Mouse (Mus musculus) testis, postnatal 10 days (tissue): ENCODE data around the gene Nme6.
"Not testable (repeated sequence)": the region's sequence is repeated elsewhere in the genome, so short reads cannot be mapped to it uniquely, and the experiment has no call there.

Experiments
- DNase-seq: peaks from one replicate; pipeline ENCODE4 v3.0.0; 2021; ENCODE audit warnings: low spot score

Nme6 gene

DNA sequence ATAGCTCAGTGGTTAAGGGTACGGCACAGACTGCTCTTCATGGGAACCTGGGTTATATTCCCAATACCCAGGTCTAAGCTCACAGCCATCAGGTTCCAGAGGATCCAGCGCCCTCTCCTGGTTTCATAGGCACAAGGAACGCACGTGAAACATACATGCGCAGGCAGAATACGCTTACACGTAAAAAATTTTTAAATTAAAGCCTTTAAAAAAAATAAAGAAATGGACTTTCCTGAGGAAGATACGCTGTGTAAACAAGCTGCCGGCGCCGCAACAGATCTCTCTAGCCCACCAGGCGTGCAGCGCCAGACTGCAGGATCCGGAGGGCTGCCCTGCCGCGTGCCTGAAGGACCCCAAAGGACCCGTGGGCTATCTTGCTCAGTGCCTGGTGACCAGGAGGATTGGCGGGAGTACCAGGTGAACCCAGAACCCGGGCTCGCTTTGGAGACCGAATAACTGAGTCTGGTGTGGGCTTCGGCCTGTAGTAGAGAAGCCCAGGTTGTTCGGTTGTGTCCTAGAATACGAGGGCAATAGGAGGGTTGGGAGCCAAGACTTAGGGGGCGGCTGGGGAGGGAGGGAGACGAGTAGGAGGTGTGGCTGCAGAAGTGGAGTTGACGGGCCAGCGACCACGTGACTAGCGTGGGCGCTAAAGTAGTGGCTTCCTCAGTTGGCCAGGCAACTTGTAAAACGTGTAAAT, at the start of gene Nme6:
Gene Nme6, plus strand, starts transcription at position 359 of the 697 bp plus-strand sequence.
- DNase-seq: peak; percentile 90

DNA sequence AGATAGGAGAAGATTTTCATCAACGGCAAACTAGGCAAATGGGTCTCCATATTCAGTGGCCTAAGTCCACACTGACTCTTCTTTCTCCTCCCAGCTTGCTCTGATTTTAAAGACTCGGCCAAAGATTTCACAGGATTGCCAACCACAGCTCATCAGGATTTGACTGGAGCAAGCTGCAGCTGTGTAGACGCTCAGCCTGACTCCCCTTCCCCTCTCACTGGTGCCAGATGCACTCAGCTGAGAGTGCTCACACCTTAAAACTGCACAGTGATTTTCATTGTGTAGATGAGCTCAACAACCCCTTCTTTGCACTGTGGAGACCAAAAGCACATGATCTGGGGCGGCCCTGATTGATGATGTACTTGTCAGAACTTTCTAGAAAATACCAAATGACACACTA, 42.0 kb upstream of the Nme6 start, which contains the start of gene Fbxw27:
Gene Fbxw27, minus strand, starts transcription at position 101 of the 400 bp plus-strand sequence.
- not testable (repeated sequence) for DNase-seq

DNA sequence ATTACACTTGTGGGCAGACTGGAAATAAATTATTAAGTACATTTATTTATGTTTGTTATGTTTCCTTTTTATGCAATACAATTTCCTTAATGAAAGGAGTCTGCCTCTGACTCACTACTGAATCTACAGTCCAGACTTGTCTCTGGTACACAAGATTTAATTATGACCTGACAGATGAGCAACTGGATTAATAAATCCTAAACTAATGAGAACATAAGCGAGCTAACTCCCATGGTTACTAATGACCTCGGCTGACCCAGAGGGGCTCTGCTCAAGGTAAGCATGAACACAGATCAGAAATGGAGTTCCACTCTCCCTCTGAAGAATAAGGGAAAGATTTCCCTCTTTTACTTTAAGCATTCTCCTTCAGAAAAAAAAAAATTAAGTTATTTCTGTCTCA, 37.3 kb upstream of the Nme6 start:
- no peak for DNase-seq

DNA sequence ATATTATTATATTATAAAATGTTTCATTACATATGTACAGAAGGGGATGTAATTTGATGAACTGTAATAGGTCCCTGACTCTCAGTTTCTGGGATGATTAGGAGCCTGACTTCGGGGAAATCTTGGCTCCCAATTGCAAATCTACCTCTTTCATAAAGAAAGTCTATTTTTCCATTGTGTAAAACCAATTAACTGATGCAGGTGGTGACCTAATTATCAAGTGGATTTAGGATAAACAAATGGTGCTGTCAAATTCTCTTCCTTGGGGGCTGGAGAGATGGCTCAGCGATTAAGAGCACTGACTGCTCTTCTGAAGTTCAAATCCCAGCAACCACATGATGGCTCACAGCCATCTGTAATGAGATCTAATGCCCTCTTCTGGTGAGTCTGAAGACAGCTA, 36.7 kb upstream of the Nme6 start:
- DNase-seq: no peak

DNA sequence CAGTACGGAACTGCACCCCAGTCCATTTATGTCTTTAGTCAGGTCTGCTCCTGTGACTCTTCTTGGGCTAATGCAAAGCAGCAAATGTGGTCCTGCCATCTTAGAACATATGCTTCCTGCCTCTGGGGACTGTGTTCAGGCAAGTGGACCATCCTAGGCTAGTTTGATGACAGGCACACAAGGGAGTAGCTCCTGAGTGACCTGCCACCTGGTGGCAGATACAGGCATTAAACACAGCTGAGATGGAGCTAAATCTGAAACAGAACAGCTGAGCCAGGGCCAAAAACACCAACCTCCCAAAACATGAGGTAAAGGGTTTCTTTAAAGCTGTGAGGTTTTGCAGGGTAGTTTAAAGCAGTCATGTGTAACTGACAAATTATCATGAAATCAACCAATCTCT, 34.5 kb upstream of the Nme6 start:
- DNase-seq: peak; percentile 42

DNA sequence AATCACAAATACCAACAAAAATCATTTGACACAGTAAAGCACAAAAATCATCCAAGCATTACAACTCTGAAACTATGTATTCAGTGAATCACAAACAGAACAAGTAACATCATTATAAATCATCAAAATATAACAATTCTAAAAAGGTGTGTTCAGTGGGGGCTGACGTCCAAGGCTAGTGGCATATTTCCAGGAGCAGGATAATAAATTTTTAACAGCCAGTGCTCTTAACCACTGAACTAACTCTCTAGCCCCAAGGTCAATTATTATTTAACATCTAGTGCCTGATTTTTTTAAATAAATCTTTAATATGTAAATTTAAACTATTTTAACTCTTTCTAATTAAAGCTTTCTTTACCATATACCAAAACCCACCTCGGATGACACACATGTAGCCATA, 27.0 kb upstream of the Nme6 start:
- not testable (repeated sequence) for DNase-seq

DNA sequence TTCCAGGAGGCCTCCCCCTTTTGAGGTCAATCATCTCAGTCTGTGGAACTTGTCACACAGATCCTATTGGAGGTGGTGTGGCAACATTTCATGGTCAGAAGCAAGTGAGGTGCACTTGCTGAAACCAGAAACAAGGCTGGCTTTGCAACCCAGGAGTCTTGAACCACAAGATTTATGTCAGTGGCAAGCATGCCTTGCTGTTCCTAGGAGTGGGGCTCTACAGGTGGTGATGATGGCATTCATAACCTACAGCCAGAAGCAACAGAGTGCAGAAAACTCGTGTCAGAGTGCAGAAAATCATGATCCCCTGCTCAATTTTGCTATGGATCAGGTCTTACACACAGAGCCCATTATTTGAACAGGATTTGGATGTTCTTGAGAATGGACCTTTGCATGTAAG, 26.3 kb upstream of the Nme6 start:
- DNase-seq: no peak

DNA sequence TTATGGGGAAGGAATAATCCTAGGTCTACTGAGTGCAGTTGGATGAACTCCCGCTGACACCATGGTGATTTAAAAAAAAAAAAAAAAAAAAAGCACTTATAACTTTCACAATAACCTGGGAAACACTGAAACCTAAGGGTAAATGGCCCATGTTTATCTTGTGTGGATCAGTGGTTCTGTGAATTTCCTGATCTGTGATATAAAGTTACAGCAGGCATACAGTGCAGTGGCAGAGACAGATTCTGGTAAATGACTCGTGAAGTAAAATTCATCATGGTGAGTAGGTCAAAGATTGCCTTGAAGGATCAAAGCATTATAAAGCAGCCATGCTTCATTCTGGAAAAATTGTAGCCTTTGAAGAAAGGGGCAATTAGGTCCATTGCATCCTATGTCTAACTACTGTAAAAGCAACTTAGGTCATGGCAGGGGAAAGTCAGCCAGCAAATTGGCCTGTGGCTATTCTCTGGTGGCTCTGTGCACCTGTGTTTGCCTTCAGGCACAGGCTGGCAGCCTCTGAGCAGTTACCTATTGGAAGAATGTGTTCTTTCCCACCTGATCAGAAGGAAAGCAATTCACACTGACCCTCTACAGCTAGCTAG, 25.8 kb upstream of the Nme6 start:
- no peak for DNase-seq

DNA sequence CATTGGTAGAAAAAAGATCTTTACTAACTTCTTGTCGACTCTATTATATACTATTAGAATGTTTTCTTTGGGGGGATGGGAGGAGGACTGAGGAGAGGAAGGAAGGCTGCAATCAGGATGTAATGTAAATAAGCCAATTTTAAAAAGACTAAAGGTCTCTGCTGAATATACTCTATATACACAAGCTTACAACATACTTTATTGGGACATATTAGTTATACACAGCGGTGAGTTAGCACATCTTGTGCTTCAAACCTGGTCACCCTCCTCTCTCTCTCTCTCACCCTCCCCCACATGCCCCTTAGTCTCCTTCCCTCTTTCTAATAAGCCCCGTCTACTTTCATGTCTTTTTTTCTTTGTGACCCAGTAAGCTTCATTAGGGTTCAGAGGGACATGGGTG, 24.7 kb upstream of the Nme6 start:
- no peak for DNase-seq

DNA sequence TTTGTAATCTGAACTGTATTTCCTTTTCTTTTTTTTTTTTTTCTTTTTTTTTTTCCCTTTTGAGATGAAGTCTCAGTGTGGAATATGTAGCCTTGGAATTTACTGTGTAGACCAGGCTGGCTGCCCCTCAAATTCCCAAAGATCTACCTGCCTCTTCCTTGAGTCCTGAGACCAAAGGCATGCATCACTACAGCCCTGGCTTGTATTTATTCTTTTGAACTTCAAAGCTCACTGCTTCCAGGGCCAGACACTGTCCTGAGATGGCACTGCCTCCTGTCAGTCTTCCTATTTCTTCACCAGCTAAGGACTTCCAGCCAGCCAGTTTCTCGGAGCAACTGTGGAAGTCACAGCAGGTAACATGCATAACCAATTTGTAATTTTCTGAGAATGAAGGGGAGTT, 20.6 kb upstream of the Nme6 start, which contains the start of gene Spink8:
Gene Spink8, plus strand, starts transcription at position 301 of the 400 bp plus-strand sequence.
- DNase-seq: no peak

DNA sequence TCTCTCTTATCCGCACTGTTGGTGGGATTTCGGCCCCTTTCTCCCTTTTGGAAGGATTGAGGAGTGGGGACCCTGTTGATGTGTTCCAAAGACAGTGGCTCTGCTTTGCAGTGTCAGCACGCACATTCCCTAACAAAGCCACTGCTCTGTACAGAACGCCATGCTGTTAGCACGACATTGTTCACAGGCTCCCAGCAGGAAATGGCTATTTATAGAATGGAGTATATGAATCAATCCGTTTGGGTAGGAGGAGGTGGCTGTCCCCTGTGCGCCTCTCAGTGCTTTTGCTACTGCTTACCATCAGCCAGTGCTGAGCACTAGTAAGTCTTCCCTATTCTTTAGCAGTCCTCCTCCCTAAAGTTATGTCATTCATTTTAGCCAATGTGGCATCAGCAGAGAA, 19.1 kb upstream of the Nme6 start:
- DNase-seq: no peak

DNA sequence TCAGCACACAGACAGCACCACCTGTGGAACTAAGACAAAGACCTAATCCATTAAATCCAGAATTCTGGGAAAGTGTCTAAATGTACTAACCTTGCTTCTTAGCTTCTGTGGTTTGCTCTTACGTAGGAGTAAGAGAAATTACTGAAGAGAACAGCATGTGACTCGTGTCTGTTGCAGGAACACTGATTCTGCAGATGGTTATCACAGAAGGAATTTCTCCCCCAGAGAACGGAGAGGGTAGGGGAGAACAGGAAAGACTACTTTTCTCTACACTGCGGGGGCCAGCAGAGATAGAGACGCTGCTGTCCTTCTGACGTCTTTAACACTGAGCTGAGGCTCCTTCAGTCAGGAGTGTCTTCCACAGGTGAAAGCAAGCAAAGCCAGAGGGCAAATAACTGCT, 16.2 kb upstream of the Nme6 start:
- DNase-seq: no peak

DNA sequence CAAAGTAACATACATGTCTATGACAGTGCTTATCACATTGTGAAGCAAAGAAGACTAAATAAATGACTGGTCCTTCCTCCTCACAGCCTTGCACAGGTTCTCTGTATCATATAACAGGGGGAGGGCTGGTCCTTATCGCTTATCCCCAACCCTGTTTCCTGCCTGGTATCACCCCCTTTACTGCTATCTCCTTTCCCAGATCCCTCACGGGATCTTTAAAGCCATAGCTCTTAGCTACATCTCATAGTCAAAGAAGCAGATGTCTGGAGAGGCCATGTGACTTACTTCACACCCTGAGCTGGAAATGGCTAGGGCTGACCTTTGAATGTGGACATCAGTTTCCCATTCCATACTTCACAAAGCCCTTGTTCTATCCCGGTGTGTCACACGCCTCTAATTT, 6.8 kb upstream of the Nme6 start:
- DNase-seq: no peak

DNA sequence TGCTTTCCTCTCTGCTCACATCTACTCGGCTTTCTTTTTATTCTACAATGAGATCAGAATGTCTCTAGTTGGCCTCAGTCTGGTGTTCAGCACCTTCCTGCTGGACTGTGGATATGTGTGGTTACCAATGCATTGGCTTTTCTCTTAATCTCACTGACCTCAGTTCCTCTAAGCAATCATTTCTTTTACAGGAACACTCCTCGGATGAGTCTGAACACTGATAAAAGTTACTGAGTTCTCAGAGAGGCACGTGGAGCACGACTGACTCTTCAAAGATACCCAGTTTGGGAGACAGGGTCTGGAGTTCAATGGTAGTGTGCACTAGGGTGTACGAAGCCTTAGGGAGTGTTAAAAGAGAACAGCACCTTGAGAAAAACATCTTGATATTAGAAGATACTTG, 6.4 kb upstream of the Nme6 start:
- DNase-seq: no peak

DNA sequence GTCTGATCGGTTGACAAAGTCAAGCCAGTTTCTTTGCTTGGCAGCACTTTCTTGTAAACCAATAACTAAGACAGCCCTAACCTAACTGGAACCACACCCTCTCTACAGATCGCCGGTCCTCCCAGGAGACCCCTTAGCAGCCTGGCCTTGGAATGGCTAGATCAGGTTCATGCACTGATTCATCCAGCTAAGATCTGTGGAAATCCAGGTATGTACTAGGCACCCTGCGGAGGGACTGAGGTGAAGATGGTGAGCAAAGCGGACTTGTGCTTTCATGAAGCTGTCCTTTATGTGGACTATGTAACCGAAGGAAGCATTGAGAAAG, 501 bp downstream of the Nme6 start:
- DNase-seq: peak; percentile 46

DNA sequence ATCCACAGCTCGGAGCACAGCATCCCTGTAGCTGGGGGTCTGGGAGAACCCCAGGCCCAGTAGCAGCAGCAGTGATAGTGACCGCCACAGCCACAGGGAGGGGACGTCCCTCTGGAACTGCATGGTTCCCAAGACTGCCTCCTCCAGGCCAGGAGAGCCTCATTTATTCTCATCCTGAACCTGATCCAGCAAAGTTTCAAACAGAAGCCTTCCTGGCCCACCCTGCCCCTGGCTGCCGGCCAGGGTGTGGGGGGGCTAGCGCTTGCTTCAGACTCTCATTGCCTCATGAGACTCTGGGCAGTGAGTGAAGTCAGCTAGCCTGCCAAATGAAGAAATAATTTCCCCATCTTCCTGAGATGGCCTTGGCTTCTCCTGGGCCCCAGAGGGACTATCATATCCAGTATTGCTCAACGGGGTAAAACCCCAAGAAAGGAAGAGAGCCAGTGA, 16.8 kb downstream of the Nme6 start, which contains the start of gene Camp:
Gene Camp, minus strand, starts transcription at position 306 of the 447 bp plus-strand sequence.
- DNase-seq: peak; percentile 78

DNA sequence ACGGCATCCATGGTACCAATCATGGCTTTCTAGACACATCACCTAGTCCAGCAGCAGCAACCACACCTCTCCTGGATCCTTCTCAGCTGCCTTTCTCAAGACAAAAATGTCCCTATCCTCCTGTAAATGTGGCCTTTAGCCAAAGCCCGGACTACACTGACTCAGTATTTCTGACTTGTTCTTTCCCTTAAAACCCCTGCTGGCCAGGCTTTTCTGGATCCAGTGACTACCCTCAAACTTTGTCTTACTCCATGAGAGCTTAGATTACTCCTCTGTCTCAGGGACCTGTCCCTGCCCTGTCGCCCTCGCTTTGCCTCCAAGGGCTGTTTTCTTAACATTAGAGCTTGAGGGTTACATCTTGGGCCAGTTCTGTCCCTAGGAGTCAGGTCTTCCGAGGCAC, 17.6 kb downstream of the Nme6 start:
- DNase-seq: no peak

DNA sequence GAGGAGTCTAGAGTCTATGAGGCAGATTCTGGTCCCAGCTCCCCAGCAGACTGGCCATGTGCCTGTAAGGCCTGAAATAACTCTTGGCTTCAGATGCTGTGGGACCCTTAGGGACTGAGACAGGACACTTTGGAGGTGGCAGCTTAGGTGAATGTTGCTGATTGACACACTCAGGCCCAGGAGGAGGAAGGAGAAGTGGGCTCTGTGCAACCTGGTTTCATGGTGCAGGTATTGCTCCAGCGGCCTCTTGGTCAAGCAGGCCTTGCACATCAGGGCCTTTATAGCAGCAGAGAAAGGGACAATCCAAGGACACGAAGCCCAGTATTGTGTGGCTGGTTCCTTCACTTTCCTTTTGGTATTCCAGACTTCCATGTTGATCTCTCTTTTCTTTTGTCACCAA, 21.8 kb downstream of the Nme6 start:
- no peak for DNase-seq

DNA sequence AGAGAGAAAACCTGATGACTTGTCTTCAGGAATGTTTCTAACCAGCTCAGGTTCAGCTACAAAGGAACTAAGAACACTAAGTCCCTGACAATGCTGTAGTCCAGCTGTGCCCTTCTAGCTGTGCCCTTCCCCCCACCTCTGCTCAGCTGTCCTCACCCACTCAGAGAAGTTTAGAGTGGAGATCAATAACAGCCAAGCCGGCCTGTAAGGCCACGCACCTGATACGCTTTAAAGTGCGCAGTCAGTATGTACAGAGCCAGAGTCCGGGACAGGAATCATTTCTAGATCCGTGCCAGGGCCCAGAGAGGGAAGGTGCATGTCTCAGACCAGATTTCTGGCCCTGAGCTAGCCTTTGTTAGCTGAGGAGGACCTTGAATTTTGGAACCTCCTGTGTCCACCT, 23.4 kb downstream of the Nme6 start:
- no peak for DNase-seq

DNA sequence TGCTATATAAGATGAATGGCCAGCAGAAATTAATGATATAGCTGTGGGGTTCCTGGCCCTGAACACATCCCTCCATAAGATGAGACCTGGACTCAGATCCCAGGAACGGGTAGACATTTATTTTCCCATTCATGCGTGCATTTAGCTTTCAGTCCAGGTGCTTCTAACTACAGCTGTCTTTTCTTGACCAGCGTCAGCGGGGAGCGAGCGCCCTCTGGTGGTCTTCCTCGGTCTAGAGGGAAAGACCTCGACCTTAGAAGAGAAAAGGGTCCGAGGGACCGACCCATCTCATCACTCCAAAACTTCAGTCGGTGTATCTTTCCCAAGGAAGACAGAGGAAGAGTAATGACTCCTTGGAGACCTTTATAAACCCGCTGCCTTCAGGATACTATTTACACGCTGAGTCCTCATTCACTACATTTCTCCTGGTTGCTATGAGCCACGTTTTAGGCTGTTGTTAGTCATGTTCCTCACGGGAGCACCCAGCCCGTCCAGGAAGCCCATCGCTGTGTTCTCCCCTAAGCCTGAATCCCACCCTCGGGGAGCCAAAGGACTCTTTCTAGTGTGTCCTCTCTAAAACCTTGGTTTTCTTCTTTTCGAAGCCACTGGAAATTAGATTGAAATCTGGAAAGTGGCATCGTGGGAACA, 30.0 kb downstream of the Nme6 start:
- DNase-seq: peak; percentile 94

DNA sequence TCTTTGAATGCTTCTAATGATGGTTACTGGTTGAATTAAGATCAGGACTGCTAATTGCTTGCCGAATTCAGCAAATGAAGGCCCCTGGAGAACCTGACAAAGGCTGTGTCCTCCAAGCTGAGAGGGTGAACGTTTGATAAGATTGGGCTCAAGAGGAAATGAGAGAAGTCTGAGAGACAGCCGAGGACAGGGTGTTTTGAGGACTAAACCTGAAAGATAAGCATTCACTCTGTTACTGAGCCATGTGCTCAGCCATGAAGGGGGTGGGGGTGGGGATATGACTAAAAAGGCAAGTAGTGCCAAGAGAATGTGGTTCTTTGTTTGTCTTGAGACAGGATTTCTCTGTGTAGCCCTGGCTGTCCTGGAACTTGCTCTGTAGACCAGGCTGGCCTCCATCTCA, 30.5 kb downstream of the Nme6 start:
- no peak for DNase-seq

DNA sequence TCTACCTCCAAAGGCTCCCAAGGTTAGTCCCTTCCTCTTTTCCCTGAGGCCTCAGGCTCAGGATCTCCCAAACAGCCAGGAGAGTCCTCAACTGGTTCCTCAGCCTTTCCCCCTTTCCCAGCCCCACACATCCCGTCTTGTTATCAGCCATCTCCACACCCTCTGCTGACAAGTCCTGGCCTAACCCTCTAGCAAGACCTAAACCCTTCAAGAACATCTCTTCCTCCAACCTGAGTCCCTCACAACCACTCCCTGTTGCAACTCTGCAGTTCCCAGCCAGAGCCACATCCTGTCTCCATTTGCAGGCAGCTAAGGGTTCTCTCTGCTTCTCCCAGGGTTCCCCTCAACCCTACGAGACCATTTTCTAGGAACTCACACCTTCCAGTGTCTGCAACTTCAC, 33.7 kb downstream of the Nme6 start:
- DNase-seq: no peak

DNA sequence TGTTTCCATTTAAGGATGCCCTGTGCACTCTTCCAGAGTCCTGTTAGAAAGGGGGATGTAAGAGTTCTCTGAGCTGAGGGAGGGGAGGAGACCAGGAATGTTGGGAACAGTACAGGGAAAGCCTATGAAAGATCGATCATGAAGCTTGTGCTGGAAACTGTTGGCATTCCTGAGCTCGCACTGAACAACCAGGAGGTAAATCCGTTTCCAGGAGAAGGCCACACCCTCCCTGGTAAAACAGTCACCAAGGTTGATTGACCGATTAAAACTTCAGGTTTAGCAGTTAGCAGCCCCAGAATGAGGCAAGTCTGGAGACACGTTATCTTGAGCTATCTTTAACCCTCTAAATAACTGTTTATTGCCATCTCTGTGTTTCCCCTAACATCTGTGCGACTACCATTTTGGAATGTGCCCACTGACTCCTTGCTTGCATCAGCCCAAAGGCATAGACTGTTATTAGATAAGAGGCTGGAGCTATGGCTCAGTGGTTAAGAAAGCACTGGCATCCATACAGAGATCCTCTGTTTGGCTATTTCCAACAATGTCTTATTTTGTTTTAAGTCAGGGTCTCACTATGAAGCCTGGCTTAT, 38.5 kb downstream of the Nme6 start:
- no peak for DNase-seq
